Mouse (Mus musculus) myocyte (in vitro differentiated cells): ENCODE measurements at regions not wholly inside any gene's neighbourhood (a gene's known extent, or its start where the extent isn't known, plus 50 kb on each side); places are given as distances from the start of the nearest gene placed in this dataset.

Experiments used
- H3K27me3 ChIP-seq: one replicate; pipeline ENCODE4 v1.6.1; 2011; ENCODE audit not compliant: control insufficient read depth, insufficient read depth, insufficient read length
- H3K36me3 ChIP-seq: one replicate; pipeline ENCODE4 v1.6.1; 2011; ENCODE audit not compliant: control insufficient read depth, insufficient read depth
- H3K4me2 ChIP-seq: one replicate; pipeline ENCODE4 v1.6.1; 2011; ENCODE audit warnings: low read depth, control low read depth
- H3K4me3 ChIP-seq: one replicate; pipeline ENCODE4 v1.5.1; 2011; ENCODE audit warnings: mild to moderate bottlenecking, control low read depth, moderate library complexity
- H3K79me2 ChIP-seq: one replicate; pipeline ENCODE4 v1.6.1; 2011; ENCODE audit not compliant: control insufficient read depth, insufficient read depth
- H3ac ChIP-seq: one replicate; pipeline ENCODE4 v1.6.1; 2011; ENCODE audit not compliant: control insufficient read depth, insufficient read length
- CEBPB ChIP-seq: IDR thresholded peaks from 2 replicates; pipeline ENCODE4 v1.6.1; 2011; ENCODE audit warnings: mild to moderate bottlenecking, moderate library complexity; ENCODE audit not compliant: poor library complexity, insufficient read depth, severe bottlenecking
- E2F4 ChIP-seq: IDR thresholded peaks from one replicate; pipeline ENCODE4 v1.6.1; 2011; ENCODE audit warnings: mild to moderate bottlenecking, control low read depth, moderate library complexity; ENCODE audit not compliant: insufficient read depth
- MAX ChIP-seq: IDR thresholded peaks from one replicate; pipeline ENCODE4 v1.6.1; 2011; ENCODE audit warnings: low read depth, mild to moderate bottlenecking, control low read depth
- MYOD1 ChIP-seq, 3 experiments: IDR thresholded peaks; one replicate each; pipeline ENCODE4 v1.6.1; 2011; ENCODE audit warnings: control low read depth in 2 of 3, low read depth in 2 of 3, mild to moderate bottlenecking in 2 of 3, moderate library complexity in 1 of 3; ENCODE audit not compliant: insufficient read length in 2 of 3, control insufficient read depth in 1 of 3
- MYOG ChIP-seq, 3 experiments: IDR thresholded peaks; one replicate each; pipeline ENCODE4 v1.6.1; 2011; ENCODE audit warnings: control low read depth in 2 of 3, low read depth in 2 of 3, mild to moderate bottlenecking in 2 of 3; ENCODE audit not compliant: insufficient read length in 2 of 3, control insufficient read depth in 1 of 3, insufficient read depth in 1 of 3
- POLR2A ChIP-seq: IDR thresholded peaks from one replicate; pipeline ENCODE4 v1.6.1; 2011; ENCODE audit warnings: low read depth, mild to moderate bottlenecking, control low read depth, moderate library complexity; ENCODE audit not compliant: insufficient read length
- POLR2AphosphoS2 ChIP-seq: IDR thresholded peaks from one replicate; pipeline ENCODE4 v1.6.1; 2011; ENCODE audit warnings: low read depth, control low read depth; ENCODE audit not compliant: insufficient read length
- REST ChIP-seq: IDR thresholded peaks from one replicate; pipeline ENCODE4 v1.6.1; 2011; ENCODE audit warnings: mild to moderate bottlenecking, control low read depth, moderate library complexity; ENCODE audit not compliant: insufficient read depth, insufficient read length
- SRF ChIP-seq: IDR thresholded peaks from one replicate; pipeline ENCODE4 v1.6.1; 2011; ENCODE audit warnings: low read depth; ENCODE audit not compliant: control insufficient read depth, insufficient read length
- TCF12 ChIP-seq: IDR thresholded peaks from one replicate; pipeline ENCODE4 v1.6.1; 2011; ENCODE audit warnings: mild to moderate bottlenecking, control low read depth; ENCODE audit not compliant: poor library complexity, insufficient read depth, severe bottlenecking
- TCF3 ChIP-seq: IDR thresholded peaks from one replicate; pipeline ENCODE4 v1.6.1; 2011; ENCODE audit warnings: low read depth, control low read depth; ENCODE audit not compliant: insufficient read length
- USF1 ChIP-seq: IDR thresholded peaks from one replicate; pipeline ENCODE4 v1.6.1; 2011; ENCODE audit warnings: low read depth, mild to moderate bottlenecking, control low read depth, moderate library complexity

DNA sequence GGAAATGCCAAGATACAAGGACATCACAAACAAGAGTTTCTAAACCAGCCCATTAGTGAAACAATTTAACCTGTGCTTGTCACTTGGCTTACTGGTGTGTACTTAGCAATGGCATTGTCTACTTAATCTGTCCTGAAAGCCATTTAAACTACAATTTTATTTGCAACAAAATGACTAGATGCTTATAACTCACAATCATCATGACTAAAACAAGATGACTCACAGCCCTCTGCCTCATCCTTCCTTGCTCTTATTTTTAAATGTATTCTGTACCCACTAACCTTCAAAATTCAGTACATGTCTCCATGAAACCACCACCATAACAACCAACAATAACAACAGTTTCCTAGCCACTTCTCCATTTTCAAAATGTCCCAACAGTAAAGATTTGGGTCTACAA is 441.2 kb downstream of the Rab28 start:
- no peak for TF ChIP-seq POLR2AphosphoS2
- TF ChIP-seq MYOG (IDR thresholded peaks at IDR 0.05; ENCODE audit: control insufficient read depth in 1 of 3, insufficient read depth in 1 of 3, insufficient read length in 2 of 3, low read depth in 2 of 3), result no peak
- TF ChIP-seq MYOD1 (IDR thresholded peaks at IDR 0.05; ENCODE audit: control insufficient read depth in 1 of 3, insufficient read length in 2 of 3, low read depth in 2 of 3), result no peak
- TF ChIP-seq MAX, result no peak
- TF ChIP-seq TCF3, result no peak
- no peak for TF ChIP-seq USF1
- TF ChIP-seq CEBPB, result no peak
- no peak for TF ChIP-seq REST
- TF ChIP-seq E2F4, result no peak
- no peak for TF ChIP-seq SRF
- TF ChIP-seq TCF12, result no peak
- TF ChIP-seq POLR2A, result no peak
- Histone ChIP-seq H3K4me2 (no peak overlapping the region), H3K36me3 (no peaks in the 10 kb centered on the region), H3K79me2 (no peaks in the 10 kb centered on the region), H3ac (no peak overlapping the region), H3K4me3 (no peak overlapping the region), H3K27me3 (no peaks in the 10 kb centered on the region)

DNA sequence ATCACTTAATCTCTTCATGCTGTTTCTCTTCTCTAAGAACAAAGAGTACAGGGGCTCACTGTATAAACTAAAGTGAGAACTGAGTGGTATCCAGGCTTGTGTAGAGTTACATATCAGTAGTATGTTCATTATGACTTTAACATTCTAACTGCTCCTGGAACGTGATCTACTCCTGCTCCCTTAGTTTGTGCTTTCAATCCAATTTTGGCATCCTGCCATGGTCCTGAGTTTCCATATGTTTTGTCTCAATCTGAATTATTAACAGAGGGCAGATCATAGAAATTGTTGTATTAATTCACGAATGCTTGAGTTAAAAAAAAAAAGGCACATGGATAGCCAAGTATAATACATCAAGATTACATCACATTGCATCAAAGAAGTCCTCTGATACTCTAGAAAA is 441.6 kb downstream of the Rab28 start:
- TF ChIP-seq MAX (no peak), USF1 (no peak), MYOD1 (IDR thresholded peaks at IDR 0.05; ENCODE audit: control insufficient read depth in 1 of 3, insufficient read length in 2 of 3, low read depth in 2 of 3) (no peak), POLR2A (no peak), TCF12 (no peak), CEBPB (0 out of 2 replicates have a peak, but pooled peaks have one; percentile 13), E2F4 (no peak)

DNA sequence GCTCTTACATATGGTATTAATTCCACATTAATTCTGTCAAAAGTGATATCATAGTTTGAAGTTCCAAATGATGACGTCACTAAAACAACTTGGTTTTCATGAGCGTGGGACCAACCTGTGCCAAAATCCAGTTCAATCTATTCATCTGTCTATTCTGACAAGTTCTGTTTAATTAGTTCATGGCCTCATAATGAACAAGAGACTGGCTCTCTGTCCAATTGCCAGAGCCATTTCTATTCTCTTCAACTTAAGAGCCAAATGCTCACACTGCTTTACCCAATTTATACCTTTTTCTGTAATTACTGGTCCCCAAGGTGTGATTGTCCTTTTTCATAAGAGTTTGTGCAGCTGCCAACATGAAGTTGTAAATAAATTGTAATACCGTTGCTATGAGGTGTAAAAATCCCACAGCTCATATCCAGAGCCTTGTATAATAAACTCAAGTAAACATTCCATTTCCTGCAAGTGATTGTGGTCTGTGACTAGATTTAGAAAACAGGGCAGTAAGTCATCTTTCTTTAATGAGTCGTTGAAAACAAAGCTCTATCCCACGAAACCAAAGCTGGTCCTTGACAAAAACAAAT is 446.2 kb downstream of the Rab28 start:
- Histone ChIP-seq H3ac (no peak overlapping the region), H3K4me3 (no peak overlapping the region), H3K4me2 (no peak overlapping the region), H3K27me3 (no peaks in the 10 kb centered on the region), H3K79me2 (no peaks in the 10 kb centered on the region), H3K36me3 (no peaks in the 10 kb centered on the region)
- TF ChIP-seq TCF12 (no peak), E2F4 (no peak), POLR2AphosphoS2 (no peak), POLR2A (no peak), REST (no peak), SRF (no peak), USF1 (no peak), MYOG (IDR thresholded peaks at IDR 0.05; ENCODE audit: control insufficient read depth in 1 of 3, insufficient read depth in 1 of 3, insufficient read length in 2 of 3, low read depth in 2 of 3) (no peak), MYOD1 (IDR thresholded peaks at IDR 0.05; ENCODE audit: control insufficient read depth in 1 of 3, insufficient read length in 2 of 3, low read depth in 2 of 3) (no peak), CEBPB (no peak), TCF3 (no peak), MAX (no peak)

More for the DNA sequence above, 441.6 kb downstream of the Rab28 start:
- H3ac ChIP-seq, result no peak overlapping the region
- H3K4me2 ChIP-seq, result no peak overlapping the region
- no peaks in the 10 kb centered on the region for H3K36me3 ChIP-seq
- no peaks in the 10 kb centered on the region for H3K79me2 ChIP-seq
- no peaks in the 10 kb centered on the region for H3K27me3 ChIP-seq
- no peak overlapping the region for H3K4me3 ChIP-seq
